10 mouse cellular contexts compared by ENCODE assay signal in the genomic region with DNA sequence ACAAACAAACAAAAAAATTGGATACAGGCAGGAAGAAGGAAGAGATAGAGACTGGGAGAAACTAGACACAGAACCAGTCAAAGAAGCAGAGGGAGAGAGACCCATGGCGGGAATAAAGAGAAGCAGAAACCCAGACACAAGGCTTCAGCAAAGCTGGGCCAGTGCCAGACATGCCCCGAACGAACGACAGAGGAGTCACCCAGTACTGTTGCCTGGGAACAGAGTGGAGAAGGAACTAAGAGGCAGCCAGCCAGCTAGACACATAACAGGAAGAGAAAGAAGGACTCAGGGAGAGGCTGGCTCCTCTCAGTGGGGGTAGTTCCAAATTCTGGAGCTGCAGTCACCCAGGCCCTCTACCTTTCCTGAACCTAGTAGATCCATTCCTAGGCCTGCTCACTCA. TPM values are rescaled to one million over a fixed set of nuclear protein-coding genes. Genes with fewer than 3 reads are reported as not detected.
DNase-seq lines count a peak whose midpoint lies in the region; ATAC-seq and TF ChIP-seq lines count a peak whose summit lies in the region.
"Had no signal": no experiment of that assay in that cellular context is flagged by ENCODE, and none has a peak within 500 bp of the region (broad histone marks: within the 10 kb centered on the region; RNA-seq: fewer than 3 reads in every experiment).

No protein-coding gene starts in this region.

- H3K36me3 ChIP-seq in intestine, embryonic 15.5 days: no peaks in the 10 kb centered on the region
- no peaks in the 10 kb centered on the region for H3K36me3 ChIP-seq in intestine, postnatal 0 days (ENCODE audit: control insufficient read depth, insufficient read depth)
- no peaks in the 10 kb centered on the region for H3K36me3 ChIP-seq in kidney, embryonic 15.5 days
- H3K36me3 ChIP-seq in limb, embryonic 11.5 days (ENCODE audit: control insufficient read depth, insufficient read depth, low read length): no peaks in the 10 kb centered on the region

- H3K4me2 ChIP-seq in intestine, embryonic 15.5 days (replicated peaks): no peak overlapping the region
- H3K4me2 ChIP-seq in intestine, postnatal 0 days (replicated peaks; ENCODE audit: low read depth): no peak overlapping the region
- no peak overlapping the region for H3K4me2 ChIP-seq in kidney, embryonic 15.5 days
- no peak overlapping the region for H3K4me2 ChIP-seq in limb, embryonic 11.5 days (ENCODE audit: low read depth, severe bottlenecking)

- peak; percentile 66 for ATAC-seq in intestine, embryonic 15.5 days
- ATAC-seq in intestine, postnatal 0 days: no peak
- peak; percentile 81 for ATAC-seq in granulocyte monocyte progenitor cell, adult 5-6 weeks (replicated peaks; ENCODE audit: poor library complexity, severe bottlenecking)
- no peak for ATAC-seq in kidney, embryonic 15.5 days (replicated peaks; ENCODE audit: low FRiP score)
- no peak for ATAC-seq in limb, embryonic 11.5 days (ENCODE audit: insufficient number of reproducible peaks, low FRiP score, low TSS enrichment, low read depth)
- ATAC-seq: Patski had no signal

- no peak overlapping the region for H3K9ac ChIP-seq in intestine, embryonic 15.5 days
- H3K9ac ChIP-seq in intestine, postnatal 0 days (ENCODE audit: low read depth, low read length): no peak overlapping the region
- H3K9ac ChIP-seq in kidney, embryonic 15.5 days: no peak overlapping the region
- no peak overlapping the region for H3K9ac ChIP-seq in limb, embryonic 11.5 days (ENCODE audit: low read length)

- H3K4me1 ChIP-seq in intestine, embryonic 15.5 days (replicated peaks): peaks cover 8% of the 10 kb centered on the region; the same call in 1 of the 2 replicates
- H3K4me1 ChIP-seq in intestine, postnatal 0 days (replicated peaks; ENCODE audit: control insufficient read depth, insufficient read depth, low read length): no peaks in the 10 kb centered on the region
- H3K4me1 ChIP-seq in kidney, embryonic 15.5 days: peaks cover 28% of the 10 kb centered on the region
- peaks cover 28% of the 10 kb centered on the region for H3K4me1 ChIP-seq in limb, embryonic 11.5 days (ENCODE audit: control insufficient read depth, insufficient read depth, low read length)

- WGBS in intestine, embryonic 15.5 days: 18% methylated on average over 4 of the region's 4 CpGs
- WGBS in intestine, postnatal 0 days: 35% methylated on average over 4 of the region's 4 CpGs
- WGBS in kidney, embryonic 15.5 days: 28% methylated on average over 4 of the region's 4 CpGs
- WGBS in limb, embryonic 11.5 days: 62% methylated on average over 4 of the region's 4 CpGs

- DNase-seq in adrenal gland, adult 2 months: peak; percentile 78
- DNase-seq in limb, embryonic 11.5 days (ENCODE audit: low spot score): no peak
- peak; percentile 83 for DNase-seq in right cerebral cortex, postnatal 25 days
- DNase-seq in embryo, embryonic 10.5 days (ENCODE audit: low spot score): no peak

- H3K27me3 ChIP-seq in intestine, embryonic 15.5 days (replicated peaks): no peaks in the 10 kb centered on the region
- H3K27me3 ChIP-seq in intestine, postnatal 0 days (replicated peaks; ENCODE audit: control insufficient read depth, insufficient read depth, low read length): no peaks in the 10 kb centered on the region
- no peaks in the 10 kb centered on the region for H3K27me3 ChIP-seq in kidney, embryonic 15.5 days
- H3K27me3 ChIP-seq in limb, embryonic 11.5 days (ENCODE audit: control insufficient read depth, insufficient read depth, low read length): no peaks in the 10 kb centered on the region
- H3K27me3 ChIP-seq: Patski had no signal

- H3K27ac ChIP-seq in intestine, embryonic 15.5 days: no peak overlapping the region
- no peak overlapping the region for H3K27ac ChIP-seq in intestine, postnatal 0 days (ENCODE audit: low read depth, low read length)
- 0 out of 2 replicates have a peak overlapping the region, but pooled peaks have one; percentile 1 for H3K27ac ChIP-seq in kidney, embryonic 15.5 days
- H3K27ac ChIP-seq in limb, embryonic 11.5 days (replicated peaks; ENCODE audit: low read depth, low read length): 0 out of 2 replicates have a peak overlapping the region, but pooled peaks have one; percentile 30

- no peak overlapping the region for H3K4me3 ChIP-seq in intestine, embryonic 15.5 days (replicated peaks)
- no peak overlapping the region for H3K4me3 ChIP-seq in intestine, postnatal 0 days (ENCODE audit: low read depth, low read length)
- no peak overlapping the region for H3K4me3 ChIP-seq in kidney, embryonic 15.5 days (replicated peaks)
- no peak overlapping the region for H3K4me3 ChIP-seq in limb, embryonic 11.5 days (ENCODE audit: low read depth, low read length)

- TF ChIP-seq CTCF in intestine, postnatal 0 days (IDR thresholded peaks at IDR 0.05; ENCODE audit: low read depth): no peak

- H3K9me3 ChIP-seq in intestine, embryonic 15.5 days: no peaks in the 10 kb centered on the region
- no peaks in the 10 kb centered on the region for H3K9me3 ChIP-seq in intestine, postnatal 0 days (ENCODE audit: control insufficient read depth)
- H3K9me3 ChIP-seq in kidney, embryonic 15.5 days (replicated peaks): no peaks in the 10 kb centered on the region
- H3K9me3 ChIP-seq in limb, embryonic 11.5 days (ENCODE audit: control insufficient read depth, low read length): no peaks in the 10 kb centered on the region

RNA-seq across cellular contexts. Expression of gene Mymk, which starts 0.8 kb away (rescaled TPM):
- polyA plus RNA-seq in intestine, embryonic 15.5 days (2015; fragmentation: Nextera tagmentation; extraction: Ambion mirVana): 0.15 and 0.24 TPM in 2 replicates
- polyA plus RNA-seq in intestine, postnatal 0 days (2015; fragmentation: Nextera tagmentation; extraction: Ambion mirVana): not detected in 2 replicates
- not detected for total RNA-seq in adrenal gland, adult 2 months (2021)
- polyA plus RNA-seq in adrenal gland, adult 2 months (2012; rRNA removed): 0.08 TPM in 1 of 2 replicates, not detected in the other
- not detected in 2 replicates for total RNA-seq in granulocyte monocyte progenitor cell, adult 5-6 weeks (2014; fragmentation: Nextera tagmentation)
- total RNA-seq in granulocyte monocyte progenitor cell, adult 5-6 weeks (2017): not detected in 2 replicates
- polyA plus RNA-seq in kidney, embryonic 15.5 days (2015; fragmentation: Nextera tagmentation; extraction: Ambion mirVana): 3.4 and 5.3 TPM in 2 replicates
- polyA plus RNA-seq in limb, embryonic 11.5 days (2014; fragmentation: Nextera tagmentation; extraction: Ambion mirVana): 5.7 and 6.2 TPM in 2 replicates
- polyA plus RNA-seq: small intestine, adult 2 months had no signal

RNA-seq across cellular contexts. Expression of gene Adamtsl2, which starts 8.0 kb away (rescaled TPM):
- polyA plus RNA-seq in intestine, embryonic 15.5 days (2015; fragmentation: Nextera tagmentation; extraction: Ambion mirVana): 2.0 and 2.2 TPM in 2 replicates
- polyA plus RNA-seq in intestine, postnatal 0 days (2015; fragmentation: Nextera tagmentation; extraction: Ambion mirVana): 1.0 and 1.3 TPM in 2 replicates
- total RNA-seq in adrenal gland, adult 2 months (2021): 10 to 100 TPM; 24.8 to 25.4 TPM
- polyA plus RNA-seq in adrenal gland, adult 2 months (2012; rRNA removed): 20.9 and 28.5 TPM in 2 replicates
- not detected in 2 replicates for total RNA-seq in granulocyte monocyte progenitor cell, adult 5-6 weeks (2014; fragmentation: Nextera tagmentation)
- not detected in 2 replicates for total RNA-seq in granulocyte monocyte progenitor cell, adult 5-6 weeks (2017)
- polyA plus RNA-seq in kidney, embryonic 15.5 days (2015; fragmentation: Nextera tagmentation; extraction: Ambion mirVana): 1.3 and 1.7 TPM in 2 replicates
- 9.4 and 10.2 TPM in 2 replicates for polyA plus RNA-seq in limb, embryonic 11.5 days (2014; fragmentation: Nextera tagmentation; extraction: Ambion mirVana)

RNA-seq across cellular contexts. Expression of gene Slc2a6, which starts 43.3 kb away (rescaled TPM):
- 0.97 and 1.3 TPM in 2 replicates for polyA plus RNA-seq in intestine, embryonic 15.5 days (2015; fragmentation: Nextera tagmentation; extraction: Ambion mirVana)
- polyA plus RNA-seq in intestine, postnatal 0 days (2015; fragmentation: Nextera tagmentation; extraction: Ambion mirVana): 0.59 and 0.93 TPM in 2 replicates
- under 1 TPM; 0.76 to 0.78 TPM for total RNA-seq in adrenal gland, adult 2 months (2021)
- 1.7 and 2.5 TPM in 2 replicates for polyA plus RNA-seq in adrenal gland, adult 2 months (2012; rRNA removed)
- 4.6 and 7.5 TPM in 2 replicates for total RNA-seq in granulocyte monocyte progenitor cell, adult 5-6 weeks (2014; fragmentation: Nextera tagmentation)
- 2.6 and 4.0 TPM in 2 replicates for total RNA-seq in granulocyte monocyte progenitor cell, adult 5-6 weeks (2017)
- polyA plus RNA-seq in kidney, embryonic 15.5 days (2015; fragmentation: Nextera tagmentation; extraction: Ambion mirVana): 0.31 and 0.96 TPM in 2 replicates
- 0.72 and 1.3 TPM in 2 replicates for polyA plus RNA-seq in limb, embryonic 11.5 days (2014; fragmentation: Nextera tagmentation; extraction: Ambion mirVana)

Comparison
In these comparisons a context has a peak if more than half of its experiments do, and no peak if none do; other contexts are left out.
1. ATAC-seq: peak in intestine, embryonic 15.5 days (single experiment) and granulocyte monocyte progenitor cell, adult 5-6 weeks (single experiment); none in intestine, postnatal 0 days (single experiment), kidney, embryonic 15.5 days (single experiment) and limb, embryonic 11.5 days (single experiment).
2. H3K27ac ChIP-seq: peak in kidney, embryonic 15.5 days (single experiment) and limb, embryonic 11.5 days (single experiment); none in intestine, embryonic 15.5 days (single experiment) and intestine, postnatal 0 days (single experiment).
3. DNase-seq: peak in adrenal gland, adult 2 months (single experiment) and right cerebral cortex, postnatal 25 days (single experiment); none in limb, embryonic 11.5 days (single experiment) and embryo, embryonic 10.5 days (single experiment).